Mouse (Mus musculus): ENCODE measurements at regions not wholly inside any gene's neighbourhood (a gene's known extent, or its start where the extent isn't known, plus 50 kb on each side); places are given as distances from the start of the nearest gene placed in this dataset.
"Not testable (repeated sequence)": the region's sequence is repeated elsewhere in the genome, so short reads cannot be mapped to it uniquely, and the experiment has no call there.

DNA sequence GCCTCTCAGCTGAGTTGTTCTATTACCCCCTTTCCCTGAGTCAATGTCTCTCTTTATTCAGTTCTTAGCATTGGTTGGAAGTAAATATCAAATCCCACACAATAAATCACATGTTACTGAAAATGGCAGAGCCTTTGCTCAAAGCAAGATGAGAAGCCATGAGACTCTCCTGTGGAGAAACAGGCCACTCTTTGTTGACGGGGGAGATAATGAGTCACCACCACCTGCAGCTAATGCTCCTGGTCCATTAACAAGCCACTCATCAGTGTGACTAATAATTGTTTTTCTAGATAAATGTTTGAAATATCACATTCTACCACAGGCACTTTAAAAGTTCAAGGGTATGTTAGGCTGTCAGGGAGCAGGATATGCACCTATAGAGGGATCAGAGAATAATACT, 61.0 kb upstream of the Galnt18 start:
- no peak for DNase-seq

DNA sequence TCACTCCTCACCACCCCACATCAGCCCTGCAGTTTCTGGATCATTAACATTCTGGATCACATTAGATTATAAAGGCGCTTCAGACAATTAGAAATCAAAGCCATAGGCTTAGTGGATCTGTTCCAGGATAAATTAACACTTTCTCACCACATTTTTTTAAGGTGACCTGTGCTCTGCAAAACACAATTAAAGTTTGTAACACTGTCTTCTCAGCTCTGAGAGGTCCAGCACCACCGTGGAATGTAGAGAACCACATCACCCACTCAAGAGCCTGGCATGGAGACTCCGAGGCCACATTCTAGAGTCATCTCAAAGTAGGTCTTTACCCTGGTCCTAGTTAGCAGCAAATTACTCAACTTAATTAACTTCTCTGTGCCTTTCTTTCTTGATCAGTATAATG, 58.4 kb upstream of the Galnt18 start:
- no peak for DNase-seq

DNA sequence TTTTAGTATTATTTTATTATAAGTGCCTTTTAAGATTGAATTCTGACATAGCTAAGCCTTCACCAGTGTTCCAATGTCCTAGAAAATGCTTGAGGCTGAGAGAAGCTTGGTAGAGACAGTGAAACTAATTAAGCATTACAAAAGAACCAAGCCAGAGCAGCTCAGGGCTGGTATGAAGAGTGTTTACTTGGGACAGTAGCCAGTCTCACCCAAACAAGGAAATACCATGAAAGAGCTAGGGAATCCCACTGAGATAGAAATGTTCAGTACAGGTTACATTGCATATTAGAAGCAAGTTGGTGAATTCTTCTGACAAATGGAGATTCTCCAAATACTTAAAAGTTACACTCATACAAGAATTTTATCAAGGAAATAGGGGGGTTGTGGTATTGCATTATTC, 54.6 kb upstream of the Galnt18 start:
- DNase-seq: not testable (repeated sequence)

DNA sequence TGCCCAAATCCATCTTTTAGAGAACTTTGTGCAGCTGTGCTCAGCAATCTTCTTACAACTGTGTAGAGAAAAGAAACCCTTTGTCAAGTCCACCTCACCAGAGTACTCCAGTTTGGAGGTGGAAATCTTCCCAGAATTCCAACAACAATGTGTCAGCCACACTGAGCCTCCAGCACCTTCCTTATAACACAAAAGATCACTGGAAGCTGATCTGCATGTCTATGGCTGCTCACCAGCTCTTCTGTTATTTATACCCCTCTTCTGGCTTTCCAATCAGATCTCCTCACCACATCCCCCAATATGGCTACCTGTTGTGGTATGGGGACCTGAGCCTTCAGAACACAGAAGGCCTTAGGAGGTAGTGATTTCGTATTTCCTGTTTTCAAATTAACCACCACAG, 50.2 kb upstream of the Galnt18 start:
- no peak for DNase-seq

Measured in cerebellum, adult 9-10 months (tissue).